Mouse (Mus musculus): ENCODE data around the gene Crabp1. TPM values are rescaled to one million over a fixed set of nuclear protein-coding genes. Genes with fewer than 3 reads are reported as not detected.

Crabp1 gene
- total and polyA plus RNA-seq, 3 experiments, result not detected

GRCm38 (mm10) chr9:54785215-54785614 lies 20.7 kb downstream of the Crabp1 start:
- no peaks in the 10 kb centered on the region for H3K9me3 ChIP-seq (replicated peaks; ENCODE audit: insufficient read depth, low read length)
- DNase-seq (ENCODE audit: low read depth, low spot score), result no peak
- H3K27ac ChIP-seq (ENCODE audit: control insufficient read depth, low read depth, low read length), result no peak overlapping the region
- no peak overlapping the region for H3K9ac ChIP-seq (ENCODE audit: control insufficient read depth, low read depth, low read length, poor library complexity, severe bottlenecking)
- no peak overlapping the region for H3K4me3 ChIP-seq (ENCODE audit: control insufficient read depth in 1 of 2, insufficient read depth in 1 of 2, low read depth in 2 of 2, low read length in 2 of 2)
- no peak for TF ChIP-seq KAT2A (conservative IDR thresholded peaks at IDR 0.05; ENCODE audit: low read depth, low read length)
- TF ChIP-seq ELF1 (IDR thresholded peaks at IDR 0.05; ENCODE audit: low read depth, low read length), result no peak
- no peak for TF ChIP-seq ZC3H11A (IDR thresholded peaks at IDR 0.05; ENCODE audit: low read depth, low read length)
- TF ChIP-seq UBTF (IDR thresholded peaks at IDR 0.05; ENCODE audit: borderline replicate concordance, insufficient read depth, low read depth, low read length), result no peak
- no peak for TF ChIP-seq ZMIZ1 (IDR thresholded peaks at IDR 0.05; ENCODE audit: low read depth, low read length)
- TF ChIP-seq E2F4 (IDR thresholded peaks at IDR 0.05; ENCODE audit: borderline replicate concordance, low read depth, low read length), result no peak
- TF ChIP-seq MYB (IDR thresholded peaks at IDR 0.05; ENCODE audit: low read depth, low read length), result no peak
- no peak for TF ChIP-seq NELFE (IDR thresholded peaks at IDR 0.05; ENCODE audit: low read depth, low read length)
- no peak for TF ChIP-seq ETS1 (IDR thresholded peaks at IDR 0.05; ENCODE audit: low read depth, low read length)
- TF ChIP-seq RCOR1 (IDR thresholded peaks at IDR 0.05; ENCODE audit: low read depth, low read length), result no peak
- TF ChIP-seq MAZ (IDR thresholded peaks at IDR 0.05; ENCODE audit: low read depth, low read length), result no peak
- no peak for TF ChIP-seq MAFK (IDR thresholded peaks at IDR 0.05; ENCODE audit: borderline replicate concordance, low read depth, low read length)
- TF ChIP-seq RAD21 (IDR thresholded peaks at IDR 0.05; ENCODE audit: low read depth, low read length), result no peak
- no peak for TF ChIP-seq MAX (IDR thresholded peaks at IDR 0.05; ENCODE audit: low read length)
- no peak for TF ChIP-seq USF2 (IDR thresholded peaks at IDR 0.05; ENCODE audit: borderline replicate concordance in 1 of 2, insufficient read depth in 1 of 2, low read depth in 1 of 2, low read length in 2 of 2)
- TF ChIP-seq CHD2 (IDR thresholded peaks at IDR 0.05; ENCODE audit: low read length), result no peak
- no peak for TF ChIP-seq EP300 (IDR thresholded peaks at IDR 0.05; ENCODE audit: low read depth in 1 of 2, low read length in 2 of 2)
- no peak for TF ChIP-seq ZNF384 (IDR thresholded peaks at IDR 0.05; ENCODE audit: low read depth, low read length)
- TF ChIP-seq MYC (IDR thresholded peaks at IDR 0.05; ENCODE audit: low read depth, low read length), result no peak
- no peaks in the 10 kb centered on the region for H3K36me3 ChIP-seq (ENCODE audit: control insufficient read depth in 1 of 2, insufficient read depth in 2 of 2, low read length in 2 of 2)
- no peaks in the 10 kb centered on the region for H3K79me2 ChIP-seq (ENCODE audit: control insufficient read depth, insufficient read depth, low read length, poor library complexity)
- no peaks in the 10 kb centered on the region for H3K4me1 ChIP-seq (ENCODE audit: control insufficient read depth in 1 of 2, insufficient read depth in 2 of 2, low read length in 2 of 2)
- H3K27me3 ChIP-seq (ENCODE audit: control insufficient read depth in 1 of 2, insufficient read depth in 2 of 2, low read length in 2 of 2), result peaks cover 5 to 10% of the 10 kb centered on the region in 2 experiments

DNA sequence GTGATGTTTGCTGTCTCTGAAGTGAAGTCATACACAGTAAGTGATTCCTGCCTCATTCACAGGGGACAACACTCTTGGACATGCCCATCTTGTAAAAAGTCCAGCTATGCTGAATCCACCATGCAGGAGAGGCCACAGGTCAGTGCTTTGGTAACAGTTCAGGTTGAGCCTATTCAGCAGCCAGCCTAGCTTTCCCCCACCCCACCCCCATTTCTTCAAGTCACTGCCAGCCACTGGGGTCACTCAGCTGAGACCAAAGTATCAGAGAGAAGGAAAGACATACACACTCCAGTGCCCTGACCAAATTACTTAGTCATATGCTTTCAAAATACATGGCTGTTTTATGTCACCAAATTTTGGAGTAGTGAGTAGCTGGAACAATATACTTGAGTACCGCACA lies 21.5 kb downstream of the Crabp1 start:
- no peak for TF ChIP-seq CHD2 (IDR thresholded peaks at IDR 0.05; ENCODE audit: low read length)
- no peak for DNase-seq (ENCODE audit: low read depth, low spot score)
- H3K27me3 ChIP-seq (ENCODE audit: control insufficient read depth in 1 of 2, insufficient read depth in 2 of 2, low read length in 2 of 2), result peaks cover 5 to 10% of the 10 kb centered on the region in 2 experiments
- H3K4me3 ChIP-seq (ENCODE audit: control insufficient read depth in 1 of 2, insufficient read depth in 1 of 2, low read depth in 2 of 2, low read length in 2 of 2), result no peak overlapping the region
- no peaks in the 10 kb centered on the region for H3K4me1 ChIP-seq (ENCODE audit: control insufficient read depth in 1 of 2, insufficient read depth in 2 of 2, low read length in 2 of 2)
- H3K9ac ChIP-seq (ENCODE audit: control insufficient read depth, low read depth, low read length, poor library complexity, severe bottlenecking), result no peak overlapping the region
- no peak overlapping the region for H3K27ac ChIP-seq (ENCODE audit: control insufficient read depth, low read depth, low read length)
- no peaks in the 10 kb centered on the region for H3K9me3 ChIP-seq (replicated peaks; ENCODE audit: insufficient read depth, low read length)
- no peaks in the 10 kb centered on the region for H3K36me3 ChIP-seq (ENCODE audit: control insufficient read depth in 1 of 2, insufficient read depth in 2 of 2, low read length in 2 of 2)
- H3K79me2 ChIP-seq (ENCODE audit: control insufficient read depth, insufficient read depth, low read length, poor library complexity), result no peaks in the 10 kb centered on the region

All from MEL (cell line).